Mouse (Mus musculus) spleen, adult 2 months (tissue): ENCODE measurements around the gene Syne3.
A peak's percentile ranks its signal among the peaks of the same experiment; 100 is the strongest.

Experiments
- CTCF ChIP-seq: fragments of 200-500 bp; IDR thresholded peaks from 2 replicates; pipeline ENCODE4 v1.5.1; 2011; ENCODE audit warnings: mild to moderate bottlenecking, inconsistent platforms; ENCODE audit not compliant: insufficient read depth, insufficient read length, insufficient replicate concordance; ENCODE audit errors: extremely low read depth
- POLR2A ChIP-seq: fragments of 200-500 bp; IDR thresholded peaks from 2 replicates; pipeline ENCODE4 v1.6.1; 2011; ENCODE audit warnings: low read depth, low read length, inconsistent platforms

- no peak for TF ChIP-seq POLR2A
- TF ChIP-seq CTCF = peak; percentile 58; the same call in 1 of the 2 replicates
Observed at GRCm38 (mm10) chr12:105050898-105051297, 41.3 kb upstream of the Syne3 start.
